Mouse (Mus musculus): ENCODE measurements at regions not wholly inside any gene's neighbourhood (a gene's known extent, or its start where the extent isn't known, plus 50 kb on each side); places are given as distances from the start of the nearest gene placed in this dataset.

GRCm38 (mm10) chrX:13014051-13014450, 57.2 kb upstream of the Usp9x start:
- Histone ChIP-seq H3K9me3 (replicated peaks) (no peaks in the 10 kb centered on the region), H3K27ac (no peak overlapping the region), H3K36me3 (no peaks in the 10 kb centered on the region), H3K4me3 (replicated peaks) (no peak overlapping the region), H3K4me1 (no peaks in the 10 kb centered on the region), H3K9ac (no peak overlapping the region), H3K27me3 (no peaks in the 10 kb centered on the region), H3K4me2 (no peak overlapping the region)
- 73% methylated on average over 3 of the region's 3 CpGs for WGBS
- ATAC-seq (replicated peaks; ENCODE audit: low FRiP score) = no peak

- Histone ChIP-seq H3K9ac (no peak overlapping the region), H3K9me3 (replicated peaks) (no peaks in the 10 kb centered on the region), H3K4me1 (no peaks in the 10 kb centered on the region), H3K36me3 (no peaks in the 10 kb centered on the region), H3K4me3 (replicated peaks) (no peak overlapping the region), H3K4me2 (no peak overlapping the region), H3K27ac (no peak overlapping the region), H3K27me3 (no peaks in the 10 kb centered on the region)
- 71% methylated on average over 3 of the region's 3 CpGs for WGBS
- ATAC-seq (replicated peaks; ENCODE audit: low FRiP score) = no peak
Observed at GRCm38 (mm10) chrX:13013086-13013485, 58.2 kb upstream of the Usp9x start.

GRCm38 (mm10) chrX:12990777-12991176, 80.5 kb upstream of the Usp9x start:
- 0 out of 2 replicates have a peak, but pooled peaks cover 9% of the 10 kb centered on the region for H3K27me3 ChIP-seq

GRCm38 (mm10) chrX:12977676-12978075, 93.6 kb upstream of the Usp9x start:
- no peak overlapping the region for H3K9ac ChIP-seq
- H3K27me3 ChIP-seq = peaks cover 4% of the 10 kb centered on the region
- H3K36me3 ChIP-seq = no peaks in the 10 kb centered on the region
- no peak overlapping the region for H3K27ac ChIP-seq
- H3K4me3 ChIP-seq (replicated peaks) = no peak overlapping the region
- H3K4me2 ChIP-seq = no peak overlapping the region
- WGBS = 57% methylated on average over 6 of the region's 6 CpGs
- no peak for ATAC-seq (replicated peaks; ENCODE audit: low FRiP score)
- no peaks in the 10 kb centered on the region for H3K9me3 ChIP-seq (replicated peaks)
- H3K4me1 ChIP-seq = no peaks in the 10 kb centered on the region

More at GRCm38 (mm10) chrX:12990777-12991176, 80.5 kb upstream of the Usp9x start:
- H3K4me2 ChIP-seq = no peak overlapping the region
- no peak overlapping the region for H3K27ac ChIP-seq
- ATAC-seq (replicated peaks; ENCODE audit: low FRiP score) = no peak
- H3K4me3 ChIP-seq (replicated peaks) = no peak overlapping the region
- H3K4me1 ChIP-seq = no peaks in the 10 kb centered on the region
- H3K9ac ChIP-seq = no peak overlapping the region
- no peaks in the 10 kb centered on the region for H3K9me3 ChIP-seq (replicated peaks)
- no peaks in the 10 kb centered on the region for H3K36me3 ChIP-seq
- 83% methylated on average over 7 of the region's 7 CpGs for WGBS

GRCm38 (mm10) chrX:12968979-12969746, 102.1 kb upstream of the Usp9x start:
- Histone ChIP-seq H3K4me2 (no peak overlapping the region), H3K4me3 (replicated peaks) (no peak overlapping the region), H3K4me1 (no peaks in the 10 kb centered on the region), H3K36me3 (no peaks in the 10 kb centered on the region), H3K9me3 (replicated peaks) (no peaks in the 10 kb centered on the region), H3K9ac (no peak overlapping the region), H3K27me3 (peaks cover 17% of the 10 kb centered on the region), H3K27ac (no peak overlapping the region)
- 91% methylated on average over 7 of the region's 7 CpGs for WGBS
- no peak for ATAC-seq (replicated peaks; ENCODE audit: low FRiP score)

GRCm38 (mm10) chrX:12959467-12960314, 111.6 kb upstream of the Usp9x start:
- 66% methylated on average over 11 of the region's 11 CpGs for WGBS
- Histone ChIP-seq H3K4me3 (replicated peaks) (no peak overlapping the region), H3K36me3 (no peaks in the 10 kb centered on the region), H3K27me3 (0 out of 2 replicates have a peak, but pooled peaks cover 4% of the 10 kb centered on the region), H3K4me1 (no peaks in the 10 kb centered on the region), H3K27ac (no peak overlapping the region), H3K4me2 (no peak overlapping the region), H3K9me3 (replicated peaks) (no peaks in the 10 kb centered on the region), H3K9ac (no peak overlapping the region)
- no peak for ATAC-seq (replicated peaks; ENCODE audit: low FRiP score)

- no peaks in the 10 kb centered on the region for H3K4me1 ChIP-seq
- 74% methylated on average over 2 of the region's 2 CpGs for WGBS
- no peak overlapping the region for H3K9ac ChIP-seq
- H3K27me3 ChIP-seq = no peaks in the 10 kb centered on the region
- H3K36me3 ChIP-seq = no peaks in the 10 kb centered on the region
- no peak for ATAC-seq (replicated peaks; ENCODE audit: low FRiP score)
- H3K4me3 ChIP-seq (replicated peaks) = no peak overlapping the region
- H3K4me2 ChIP-seq = no peak overlapping the region
- no peaks in the 10 kb centered on the region for H3K9me3 ChIP-seq (replicated peaks)
- no peak overlapping the region for H3K27ac ChIP-seq
Observed at GRCm38 (mm10) chrX:12958873-12959272, 112.4 kb upstream of the Usp9x start.

GRCm38 (mm10) chrX:12950928-12951660, 120.2 kb upstream of the Usp9x start:
- Histone ChIP-seq H3K4me2 (no peak overlapping the region), H3K36me3 (no peaks in the 10 kb centered on the region), H3K27me3 (0 out of 2 replicates have a peak, but pooled peaks cover 5% of the 10 kb centered on the region), H3K4me1 (no peaks in the 10 kb centered on the region), H3K9ac (no peak overlapping the region), H3K9me3 (replicated peaks) (no peaks in the 10 kb centered on the region), H3K4me3 (replicated peaks) (no peak overlapping the region), H3K27ac (no peak overlapping the region)
- ATAC-seq (replicated peaks; ENCODE audit: low FRiP score) = peak; percentile 58; the same call in 1 of the 2 replicates
- WGBS = 40% methylated on average over 7 of the region's 7 CpGs

- ATAC-seq (replicated peaks; ENCODE audit: low FRiP score) = no peak
- no peaks in the 10 kb centered on the region for H3K9me3 ChIP-seq (replicated peaks)
- H3K27me3 ChIP-seq = peaks cover 8% of the 10 kb centered on the region; the same call in 1 of the 2 replicates
- H3K36me3 ChIP-seq = no peaks in the 10 kb centered on the region
- H3K27ac ChIP-seq = no peak overlapping the region
- H3K4me1 ChIP-seq = no peaks in the 10 kb centered on the region
- WGBS = 87% methylated on average over 5 of the region's 5 CpGs
- no peak overlapping the region for H3K4me3 ChIP-seq (replicated peaks)
- no peak overlapping the region for H3K4me2 ChIP-seq
- no peak overlapping the region for H3K9ac ChIP-seq
Observed at GRCm38 (mm10) chrX:12942451-12942850, 128.8 kb upstream of the Usp9x start.

- H3K4me2 ChIP-seq = peak overlapping the region; percentile 71
- H3K9me3 ChIP-seq (replicated peaks) = no peaks in the 10 kb centered on the region
- peak overlapping the region; percentile 50 for H3K4me3 ChIP-seq (replicated peaks)
- ATAC-seq (replicated peaks; ENCODE audit: low FRiP score) = peak; percentile 83
- WGBS = 16% methylated on average over 43 of the region's 43 CpGs
- H3K9ac ChIP-seq = peak overlapping the region; percentile 47
- peaks cover 14% of the 10 kb centered on the region; the same call in 1 of the 2 replicates for H3K27me3 ChIP-seq
- H3K36me3 ChIP-seq = no peaks in the 10 kb centered on the region
- no peak overlapping the region for H3K27ac ChIP-seq
- no peaks in the 10 kb centered on the region for H3K4me1 ChIP-seq
Observed at GRCm38 (mm10) chrX:12936406-12937172, 134.7 kb upstream of the Usp9x start.

GRCm38 (mm10) chrX:12933294-12933807, 137.9 kb upstream of the Usp9x start:
- Histone ChIP-seq H3K36me3 (no peaks in the 10 kb centered on the region), H3K27ac (no peak overlapping the region), H3K4me3 (replicated peaks) (no peak overlapping the region), H3K4me2 (no peak overlapping the region), H3K4me1 (no peaks in the 10 kb centered on the region), H3K9me3 (replicated peaks) (no peaks in the 10 kb centered on the region), H3K27me3 (peaks cover 14% of the 10 kb centered on the region; the same call in 1 of the 2 replicates), H3K9ac (no peak overlapping the region)
- WGBS = 85% methylated on average over 4 of the region's 4 CpGs
- ATAC-seq (replicated peaks; ENCODE audit: low FRiP score) = no peak

Data from kidney, embryonic 15.5 days (tissue).